Mouse (Mus musculus) heart, postnatal 4 days (tissue): ENCODE results near the gene Iqsec1. TPM values are rescaled to one million over a fixed set of nuclear protein-coding genes. Genes with fewer than 3 reads are reported as not detected.
A peak's percentile ranks its signal among the peaks of the same experiment; 100 is the strongest.

ENCODE experiments used
- DNase-seq: peaks from one replicate; pipeline ENCODE4 v3.0.0; 2021
- total RNA-seq, 2 experiments: library from RNA; stranded (reverse); gene quantifications; 2 replicates each; pipeline ENCODE4 v1.2.3; 2021

Iqsec1 gene
- total RNA-seq, 2 experiments from 2014 or later = 150 TPM

DNA sequence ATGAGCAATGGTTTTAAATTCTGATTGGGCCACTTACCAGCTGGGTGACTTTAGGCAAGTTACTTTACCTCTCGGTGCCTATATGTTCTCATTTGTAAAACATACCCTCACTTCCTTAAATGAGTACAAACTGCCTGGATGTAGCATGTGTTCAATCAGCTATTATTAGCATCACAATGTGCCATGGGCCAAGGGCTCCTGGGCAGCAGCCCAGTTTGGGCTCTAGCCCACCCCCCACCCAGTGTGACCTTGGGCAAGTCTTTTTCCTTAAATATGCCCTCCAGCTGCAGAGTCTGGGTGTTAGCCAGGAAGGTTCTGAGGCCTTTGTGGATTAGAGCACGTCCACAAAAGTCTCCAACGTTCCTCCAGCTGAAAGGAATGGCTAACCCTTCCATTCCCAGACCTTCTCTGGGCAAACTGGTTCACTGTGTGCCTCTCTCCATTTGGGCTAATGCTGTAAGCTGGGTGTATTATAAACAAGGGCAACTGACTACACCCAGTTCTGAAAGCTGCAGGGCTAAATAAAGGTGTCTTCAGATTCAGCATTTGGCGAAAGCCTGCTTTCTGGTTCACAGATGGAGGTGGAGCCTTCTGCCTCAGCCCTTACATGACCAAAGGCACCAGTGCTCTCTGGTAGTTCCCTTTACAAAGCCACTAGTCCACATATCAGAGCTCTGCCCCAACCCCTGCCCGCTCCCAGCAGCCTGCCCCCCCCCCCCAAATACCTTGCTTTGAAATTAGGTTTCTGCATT, 101.3 kb downstream of the Iqsec1 start:
- DNase-seq = peak; percentile 17

- DNase-seq = no peak
Observed at GRCm38 (mm10) chr6:90885626-90886025, 102.9 kb downstream of the Iqsec1 start.

DNA sequence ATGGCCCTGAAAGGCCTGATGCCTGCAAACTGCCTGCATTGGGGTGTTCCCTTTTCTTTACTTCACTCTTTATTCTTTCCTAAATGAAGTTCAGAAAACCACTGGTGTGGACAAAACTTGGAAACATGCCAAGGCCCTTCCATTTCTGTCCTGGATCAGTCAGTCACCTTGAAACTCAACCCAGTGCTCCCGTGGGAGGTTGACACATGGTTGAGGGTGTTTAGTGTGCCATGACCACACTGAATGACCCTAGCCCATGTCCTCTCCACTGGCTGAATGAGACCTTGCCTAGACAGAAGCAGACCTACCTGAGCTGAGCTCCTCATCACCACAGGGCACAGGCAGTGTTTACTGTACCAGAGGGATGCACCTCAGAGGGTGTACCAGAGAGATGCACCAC, 103.9 kb downstream of the Iqsec1 start:
- no peak for DNase-seq

DNA sequence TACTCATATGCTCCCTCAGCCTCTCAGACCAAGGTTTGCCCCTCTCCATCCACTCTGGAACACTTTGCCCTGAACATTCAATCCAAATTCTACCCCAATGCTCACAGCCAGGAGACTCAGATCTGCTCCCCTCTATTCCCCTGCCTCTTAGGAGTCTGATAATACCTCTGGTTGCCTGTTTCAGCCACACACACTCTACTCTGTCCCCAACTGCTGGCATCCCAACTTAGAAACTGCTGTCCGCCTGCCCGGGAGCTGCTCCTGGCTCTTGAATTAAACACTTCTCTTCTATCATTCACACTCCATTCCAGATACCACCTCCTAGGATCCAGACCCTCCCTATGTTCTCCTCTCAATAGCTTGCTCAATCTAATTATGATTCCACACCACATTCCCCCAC, 107.5 kb downstream of the Iqsec1 start:
- no peak for DNase-seq

DNA sequence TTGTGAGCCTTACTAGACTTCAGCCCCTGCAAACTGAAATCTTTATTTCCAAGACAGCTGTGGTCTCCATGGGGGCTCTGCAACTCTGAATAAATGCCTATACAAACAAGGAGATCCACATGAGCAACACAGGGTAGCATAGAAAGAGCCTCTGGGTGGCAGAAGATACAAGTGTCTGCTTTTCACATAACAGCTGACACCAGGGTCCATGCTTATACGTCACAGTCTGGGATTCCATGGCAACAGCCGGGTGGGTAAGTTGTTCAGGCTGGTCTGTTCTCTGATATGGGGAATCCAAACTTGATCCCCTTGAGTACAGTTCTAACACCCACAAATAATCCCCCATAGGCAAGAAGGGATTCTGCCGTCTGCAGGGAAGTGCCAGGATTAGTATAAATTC, 108.1 kb downstream of the Iqsec1 start:
- DNase-seq = no peak

GRCm38 (mm10) chr6:90871581-90871980, 116.9 kb downstream of the Iqsec1 start:
- peak; percentile 12 for DNase-seq

DNA sequence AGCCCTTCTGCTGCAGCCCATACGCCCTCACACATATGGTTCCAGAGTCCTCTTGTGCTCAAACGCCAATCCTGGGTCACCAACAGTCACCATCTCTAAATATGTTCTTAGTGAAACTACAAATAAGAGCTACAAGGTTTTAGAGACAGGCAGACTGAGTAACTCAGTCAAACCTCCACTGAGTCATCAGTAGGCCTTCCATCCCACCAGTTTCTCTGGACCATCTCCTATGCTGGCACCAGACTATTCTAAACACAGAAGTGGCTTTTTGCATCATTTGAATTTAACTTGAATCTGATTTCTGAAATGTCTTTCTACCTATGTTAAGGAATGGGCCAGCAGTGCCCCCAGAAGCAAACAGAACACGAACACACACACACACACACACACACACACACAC, 120.5 kb downstream of the Iqsec1 start:
- DNase-seq = no peak

- no peak for DNase-seq
Observed at GRCm38 (mm10) chr6:90861370-90861769, 127.1 kb downstream of the Iqsec1 start.

DNA sequence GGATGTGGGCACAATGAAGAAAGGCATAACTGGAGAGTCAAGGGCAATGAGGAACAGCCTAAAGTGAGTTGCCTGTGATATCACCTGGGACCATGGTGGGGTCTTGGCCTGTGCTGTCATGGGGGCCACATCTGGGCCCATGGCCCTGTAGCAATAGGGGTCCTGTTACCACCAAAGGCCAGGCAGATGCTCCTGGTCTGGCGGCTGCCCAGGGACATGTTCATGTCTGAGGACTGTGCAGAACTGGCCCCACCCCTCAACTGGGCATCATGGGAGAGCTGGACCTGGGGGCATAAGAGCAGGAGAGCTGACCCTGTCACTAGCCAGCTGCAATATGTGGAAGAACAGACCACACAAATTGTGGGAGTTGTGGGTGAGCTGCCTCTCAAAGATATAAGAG, 130.6 kb downstream of the Iqsec1 start:
- DNase-seq = no peak

DNA sequence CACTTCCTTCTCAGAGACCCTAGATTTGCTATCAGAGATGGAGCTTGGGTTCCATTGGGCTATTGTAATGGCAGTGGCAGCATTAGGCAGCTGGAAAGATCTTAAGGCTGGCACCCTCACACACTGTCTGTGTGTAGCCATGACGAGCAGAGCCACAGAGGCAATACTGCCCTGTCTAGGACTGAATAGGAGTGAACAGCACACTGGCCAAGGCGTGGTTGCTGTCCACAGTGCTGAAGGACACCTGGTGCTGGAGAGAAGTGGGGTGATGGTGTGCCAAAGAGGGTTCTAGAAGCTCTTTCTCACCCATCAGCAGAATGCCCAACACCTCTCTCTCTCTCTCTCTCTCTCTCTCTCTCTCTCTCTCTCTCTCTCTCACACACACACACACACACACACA, 136.1 kb downstream of the Iqsec1 start:
- DNase-seq = peak; percentile 50

DNA sequence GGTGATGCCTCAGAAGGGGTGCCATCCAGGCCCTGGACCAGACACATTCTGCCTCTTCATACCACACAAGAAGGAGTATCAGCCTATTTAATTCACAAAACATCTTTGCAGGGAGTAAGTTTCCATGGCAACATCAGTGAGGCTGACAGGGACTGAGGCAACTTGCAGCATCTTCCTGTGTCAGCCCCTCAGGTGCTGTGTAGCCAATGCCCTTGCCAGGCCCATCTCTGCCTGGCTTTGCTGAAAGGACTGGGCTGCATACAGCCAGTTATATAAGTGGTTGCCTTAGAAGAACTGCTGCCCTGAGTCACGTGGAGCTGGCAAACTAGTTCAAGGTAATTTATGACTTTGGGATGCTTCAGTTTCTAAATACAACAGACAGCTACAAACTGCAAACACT, 140.4 kb downstream of the Iqsec1 start:
- DNase-seq = no peak

GRCm38 (mm10) chr6:90847523-90847922, 141.0 kb downstream of the Iqsec1 start:
- no peak for DNase-seq

DNA sequence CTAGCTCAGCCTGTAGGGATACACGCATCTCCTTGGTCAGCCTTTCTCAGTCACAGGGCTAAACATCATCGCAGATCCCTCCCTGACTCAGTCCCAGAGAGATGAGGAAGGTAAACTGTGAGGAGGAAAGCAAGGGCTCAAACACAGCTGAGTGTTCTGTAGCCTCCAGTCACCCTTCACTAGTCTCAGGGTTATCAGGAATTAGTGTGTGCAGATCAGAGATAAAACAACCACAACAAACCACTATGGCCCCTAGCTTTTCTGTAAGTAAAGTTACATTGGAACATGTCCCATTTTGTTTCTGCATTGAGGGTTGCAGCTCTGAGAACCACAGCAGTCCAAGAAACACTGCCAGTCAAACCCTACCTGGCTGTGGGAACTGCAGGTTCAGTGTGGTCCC, 148.5 kb downstream of the Iqsec1 start:
- DNase-seq = no peak

DNA sequence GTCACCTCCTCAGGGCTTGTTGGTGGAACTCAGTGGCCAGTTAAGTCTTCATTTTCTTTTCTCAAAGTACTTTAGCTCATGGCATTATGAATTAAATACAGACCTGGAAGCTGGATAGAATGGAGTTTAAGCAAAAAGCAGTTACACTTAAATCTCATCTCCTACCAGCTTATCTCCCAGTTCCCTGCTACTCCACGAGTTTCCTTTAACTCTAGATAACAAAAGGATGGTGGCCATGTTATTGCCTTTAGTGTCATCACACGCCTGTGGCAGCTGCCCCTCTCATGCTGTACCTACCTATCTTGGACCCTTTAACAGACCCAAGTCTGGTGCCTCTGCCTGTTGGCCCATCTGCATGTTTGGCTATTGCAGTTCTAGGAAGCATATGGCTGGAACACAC, 151.7 kb downstream of the Iqsec1 start:
- no peak for DNase-seq

GRCm38 (mm10) chr6:90829536-90829935, 158.9 kb downstream of the Iqsec1 start:
- DNase-seq = no peak

DNA sequence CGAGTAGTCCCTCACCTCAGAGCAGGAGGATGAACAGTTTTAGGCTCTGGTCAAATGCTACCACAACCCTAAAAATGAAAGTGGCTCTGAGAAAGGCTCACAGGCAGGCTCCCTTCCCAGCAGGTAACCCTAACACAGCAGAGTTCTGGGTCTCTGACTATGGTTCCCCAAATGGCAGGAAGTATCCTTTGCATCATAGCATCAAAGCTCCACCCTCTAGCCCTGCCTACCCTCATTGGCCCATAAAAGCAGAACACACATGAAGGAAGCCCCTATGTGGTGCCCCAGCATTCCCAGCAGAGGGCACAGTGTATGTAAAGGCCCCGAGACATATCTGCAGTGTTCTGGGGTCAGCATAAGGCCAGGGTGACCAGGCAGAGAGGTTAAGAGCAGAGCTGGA, 163.4 kb downstream of the Iqsec1 start:
- DNase-seq = no peak

DNA sequence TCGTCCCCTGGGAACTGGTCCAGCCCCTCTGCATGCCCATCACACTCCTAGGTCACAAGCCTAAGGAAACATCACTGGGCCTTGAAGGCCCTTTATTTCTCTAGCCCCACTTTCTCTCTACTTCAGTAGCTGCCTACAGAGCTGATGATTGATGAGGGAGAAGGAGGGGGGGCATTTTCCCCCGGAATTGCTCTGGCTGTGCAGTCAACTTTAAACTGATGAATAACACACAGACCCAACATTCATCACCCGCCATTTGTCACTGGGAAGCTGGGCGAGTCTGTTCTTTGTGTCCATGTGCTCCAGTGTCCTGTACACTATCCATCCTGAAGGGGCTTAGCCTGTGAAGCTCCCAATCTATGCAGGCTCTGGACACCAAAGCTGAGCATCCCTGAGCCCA, 165.2 kb downstream of the Iqsec1 start:
- DNase-seq = no peak

GRCm38 (mm10) chr6:90821916-90822602, 166.4 kb downstream of the Iqsec1 start:
- no peak for DNase-seq

DNA sequence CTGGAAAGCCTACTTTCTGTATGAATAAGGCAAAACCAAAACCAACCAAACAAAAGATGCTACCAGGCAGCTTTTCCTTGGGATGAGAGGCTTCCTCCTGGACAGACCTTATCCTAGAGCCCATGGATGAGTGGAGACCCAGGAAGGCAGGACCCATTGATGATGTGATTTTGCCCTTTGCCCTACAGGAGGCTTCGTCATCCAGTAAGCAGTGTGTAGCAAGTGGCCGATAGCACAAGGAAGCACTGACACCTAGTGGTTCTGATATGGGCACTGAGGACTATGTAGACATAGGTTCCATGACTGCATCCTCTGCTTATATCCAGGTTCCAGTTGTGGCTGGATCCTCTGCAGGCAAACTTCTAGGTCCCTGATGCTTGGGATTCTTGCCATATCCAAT, 168.6 kb downstream of the Iqsec1 start:
- DNase-seq = no peak

- peak; percentile 83 for DNase-seq
Observed at GRCm38 (mm10) chr6:90818956-90819355, 169.5 kb downstream of the Iqsec1 start.

DNA sequence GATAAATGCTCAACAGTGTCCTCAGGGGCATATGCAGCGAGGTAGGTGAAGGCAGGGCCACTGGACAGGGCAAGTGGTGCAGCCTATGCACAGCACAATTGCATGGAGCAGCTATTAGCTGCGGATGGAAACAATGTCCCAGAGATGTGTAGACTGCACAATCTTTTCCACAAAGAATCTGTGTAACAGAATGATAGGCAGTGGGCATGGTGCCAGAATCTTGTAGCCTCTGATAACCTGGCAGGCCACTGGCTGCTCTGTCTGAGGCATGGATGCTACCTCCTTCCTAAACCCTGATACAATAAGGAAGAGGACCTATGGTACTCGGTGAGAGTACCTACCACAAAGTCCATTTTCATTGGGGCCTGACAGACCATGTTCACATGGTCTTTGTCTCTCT, 171.9 kb downstream of the Iqsec1 start:
- no peak for DNase-seq

DNA sequence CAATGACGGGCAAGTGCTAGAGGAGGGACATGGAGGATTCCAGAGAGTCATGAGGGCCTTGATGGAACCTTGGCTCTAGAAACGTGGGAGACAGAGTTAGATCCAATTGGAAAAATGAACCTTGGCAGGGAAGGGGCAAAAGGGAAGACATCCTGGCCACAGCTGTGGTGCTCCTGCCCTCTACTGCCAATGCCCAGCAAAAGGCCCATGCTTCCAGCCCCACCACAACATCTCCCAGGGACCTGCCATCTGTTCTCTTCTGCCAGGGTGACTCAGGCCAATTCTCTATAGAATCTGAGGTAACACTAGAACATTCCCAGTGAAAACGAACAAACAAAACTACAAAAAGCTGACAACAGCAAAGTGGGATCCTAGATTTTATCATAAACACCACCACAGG, 173.1 kb downstream of the Iqsec1 start:
- no peak for DNase-seq

GRCm38 (mm10) chr6:90813526-90813925, 175.0 kb downstream of the Iqsec1 start:
- no peak for DNase-seq

GRCm38 (mm10) chr6:90812584-90812983, 175.9 kb downstream of the Iqsec1 start:
- DNase-seq = no peak
